Mouse (Mus musculus): ENCODE results near the gene Trim44. TPM values are rescaled to one million over a fixed set of nuclear protein-coding genes. Genes with fewer than 3 reads are reported as not detected.

The Trim44 gene
- polyA plus RNA-seq, 1 experiment from 2014 or later = 21.3 TPM

GRCm38 (mm10) chr2:102401352-102401692 lies 6.3 kb downstream of the Trim44 start:
- H3K4me2 ChIP-seq = peak overlapping the region; percentile 94
- no peaks in the 10 kb centered on the region for H3K27me3 ChIP-seq (replicated peaks)
- H3K27ac ChIP-seq = peak overlapping the region; percentile 89
- H3K9ac ChIP-seq = peak overlapping the region; percentile 81
- peak overlapping the region; percentile 69 for H3K4me3 ChIP-seq
- 35% methylated on average over 6 of the region's 6 CpGs for WGBS (ENCODE audit: insufficient replicate concordance)
- no peak for ATAC-seq
- H3K4me1 ChIP-seq = peaks cover 43% of the 10 kb centered on the region
- no peaks in the 10 kb centered on the region for H3K9me3 ChIP-seq (replicated peaks)
- H3K36me3 ChIP-seq = peaks cover 8% of the 10 kb centered on the region

DNA sequence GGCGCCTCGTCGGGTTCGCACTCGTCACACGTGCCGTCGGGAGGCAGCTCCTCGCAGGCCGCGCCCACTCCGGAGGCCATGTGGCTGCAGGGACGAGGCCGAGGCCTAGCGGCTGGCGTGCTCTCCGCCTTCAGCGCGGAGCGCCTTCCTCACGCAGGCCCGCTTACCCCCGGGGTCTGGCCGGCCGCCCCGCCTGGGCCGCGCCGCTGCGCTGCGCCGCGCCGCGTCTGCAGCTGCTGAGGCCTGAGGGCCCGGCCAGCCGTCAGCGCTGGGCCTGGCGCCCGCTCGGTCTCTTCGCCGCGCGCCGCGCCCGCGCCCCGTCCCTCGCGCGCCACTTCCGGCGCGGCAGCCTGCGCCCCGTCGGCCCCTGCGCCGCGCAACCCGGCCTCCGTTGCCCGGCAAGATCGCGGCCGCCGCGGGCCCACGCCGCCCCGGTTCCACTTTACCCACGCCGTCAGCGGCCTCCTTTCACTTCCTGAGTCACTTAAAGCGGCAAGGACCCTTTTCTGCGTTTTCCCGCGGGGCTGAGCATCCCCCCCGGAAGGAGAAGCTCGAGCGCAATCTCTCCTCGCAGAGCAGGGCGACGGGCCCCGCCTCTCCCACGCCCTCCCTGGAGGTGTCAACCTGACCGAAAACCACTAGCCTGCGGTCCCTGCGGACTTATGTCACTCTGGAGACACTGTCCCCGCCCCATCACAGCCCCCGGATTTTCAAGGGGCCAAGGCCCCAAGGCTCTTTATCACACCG lies 6.8 kb downstream of the Trim44 start:
- ATAC-seq = peak; percentile 92
- no peaks in the 10 kb centered on the region for H3K9me3 ChIP-seq (replicated peaks)
- peaks cover 8% of the 10 kb centered on the region for H3K36me3 ChIP-seq
- H3K27ac ChIP-seq = peak overlapping the region; percentile 89
- peak overlapping the region; percentile 81 for H3K9ac ChIP-seq
- WGBS (ENCODE audit: insufficient replicate concordance) = under 1% methylated on average over 87 of the region's 94 CpGs
- H3K4me1 ChIP-seq = peaks cover 43% of the 10 kb centered on the region
- H3K27me3 ChIP-seq (replicated peaks) = no peaks in the 10 kb centered on the region
- H3K4me3 ChIP-seq = peak overlapping the region; percentile 69
- H3K4me2 ChIP-seq = peak overlapping the region; percentile 94

GRCm38 (mm10) chr2:102399864-102400604 lies 7.6 kb downstream of the Trim44 start:
- H3K4me2 ChIP-seq = peak overlapping the region; percentile 94
- H3K27me3 ChIP-seq (replicated peaks) = no peaks in the 10 kb centered on the region
- peaks cover 8% of the 10 kb centered on the region for H3K36me3 ChIP-seq
- ATAC-seq = no peak
- peaks cover 43% of the 10 kb centered on the region for H3K4me1 ChIP-seq
- WGBS (ENCODE audit: insufficient replicate concordance) = 35% methylated on average over 48 of the region's 48 CpGs
- peak overlapping the region; percentile 89 for H3K27ac ChIP-seq
- peak overlapping the region; percentile 69 for H3K4me3 ChIP-seq
- H3K9ac ChIP-seq = peak overlapping the region; percentile 81
- no peaks in the 10 kb centered on the region for H3K9me3 ChIP-seq (replicated peaks)

DNA sequence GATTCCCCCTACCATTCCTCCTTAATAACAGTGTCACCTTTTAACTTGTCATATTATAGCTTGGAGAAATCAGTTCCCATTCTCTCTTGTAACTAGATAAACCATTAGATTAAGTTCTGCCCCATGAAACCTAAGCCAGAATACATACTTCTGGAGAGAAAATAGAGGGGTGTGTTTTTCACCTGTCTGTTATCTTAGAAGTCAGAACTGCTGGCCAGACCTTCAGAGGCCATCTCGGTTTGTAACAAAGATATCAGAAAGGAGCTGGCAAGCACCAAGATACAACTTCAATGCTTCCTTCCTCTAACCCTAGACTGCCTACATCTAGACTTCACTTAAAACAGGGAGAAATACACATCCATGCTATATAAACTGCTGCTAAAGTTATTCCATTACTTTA lies 11.1 kb downstream of the Trim44 start:
- 20% methylated on average over 1 of the region's 1 CpGs for whole genome bisulfite sequencing (ENCODE audit: insufficient replicate concordance)
- Histone ChIP-seq H3K27ac (no peak overlapping the region), H3K4me2 (no peak overlapping the region), H3K36me3 (peaks cover 18% of the 10 kb centered on the region), H3K4me1 (peaks cover 41% of the 10 kb centered on the region), H3K27me3 (replicated peaks) (no peaks in the 10 kb centered on the region), H3K9me3 (replicated peaks) (no peaks in the 10 kb centered on the region), H3K9ac (no peak overlapping the region), H3K4me3 (no peak overlapping the region)
- no peak for ATAC-seq

DNA sequence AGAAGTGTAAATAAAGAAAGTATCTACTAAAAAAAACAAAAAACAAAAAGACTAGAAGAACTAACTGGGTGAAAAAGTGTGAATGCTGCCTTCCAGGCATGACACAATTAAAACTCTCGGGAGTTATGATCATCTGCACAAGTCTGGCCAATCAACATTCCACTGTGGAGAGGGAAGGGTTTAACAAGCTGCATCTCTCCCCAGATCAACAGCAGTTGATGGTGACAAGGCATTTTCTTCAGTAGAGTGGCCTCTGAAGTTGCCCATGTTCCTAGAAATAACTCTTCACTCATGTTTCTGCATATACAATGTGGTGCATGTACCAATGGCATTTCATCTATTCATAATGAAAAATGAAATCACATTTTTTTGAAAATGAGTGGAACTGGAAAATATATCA lies 14.2 kb downstream of the Trim44 start:
- 74% methylated on average over 1 of the region's 1 CpGs for WGBS (ENCODE audit: insufficient replicate concordance)
- no peak for ATAC-seq
- peaks cover 12% of the 10 kb centered on the region; the same call in 1 of the 2 replicates for H3K36me3 ChIP-seq
- no peak overlapping the region for H3K9ac ChIP-seq
- no peaks in the 10 kb centered on the region for H3K9me3 ChIP-seq (replicated peaks)
- no peak overlapping the region for H3K27ac ChIP-seq
- H3K27me3 ChIP-seq (replicated peaks) = no peaks in the 10 kb centered on the region
- no peak overlapping the region for H3K4me3 ChIP-seq
- peaks cover 16% of the 10 kb centered on the region; the same call in 1 of the 2 replicates for H3K4me1 ChIP-seq
- no peak overlapping the region for H3K4me2 ChIP-seq

DNA sequence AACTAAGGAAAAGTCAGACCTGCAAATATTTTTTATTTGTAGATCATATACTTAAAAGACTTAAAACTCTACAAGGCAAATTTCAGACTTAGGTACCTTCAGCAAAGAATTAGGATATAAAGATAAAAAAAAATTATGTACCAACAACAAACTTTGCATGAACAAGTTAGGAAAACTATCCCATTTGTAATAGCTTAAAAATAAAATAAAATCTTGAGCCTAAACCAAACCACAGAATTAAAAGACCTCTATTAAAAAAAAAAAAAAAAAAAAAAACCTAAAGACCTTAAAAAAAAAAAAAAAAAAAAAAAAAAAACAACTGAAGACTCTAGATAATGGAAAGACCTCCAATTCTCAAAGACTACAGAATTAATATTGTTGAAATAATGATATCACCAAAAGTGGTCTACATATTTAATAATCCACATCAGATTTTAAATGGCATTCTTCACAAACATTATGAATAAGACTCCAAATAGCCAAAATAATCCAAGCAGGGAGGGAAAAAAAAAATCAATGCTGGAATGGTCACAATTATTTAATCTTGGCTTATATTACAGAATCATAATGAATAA lies 22.2 kb downstream of the Trim44 start:
- Histone ChIP-seq H3K4me2 (no peak overlapping the region), H3K27me3 (replicated peaks) (no peaks in the 10 kb centered on the region), H3K9ac (no peak overlapping the region), H3K27ac (no peak overlapping the region), H3K4me1 (peaks cover 27% of the 10 kb centered on the region), H3K4me3 (no peak overlapping the region), H3K36me3 (peaks cover 12% of the 10 kb centered on the region), H3K9me3 (replicated peaks) (no peaks in the 10 kb centered on the region)
- no peak for ATAC-seq

GRCm38 (mm10) chr2:102384496-102384895 lies 23.1 kb downstream of the Trim44 start:
- Histone ChIP-seq H3K9ac (no peak overlapping the region), H3K4me3 (no peak overlapping the region), H3K36me3 (peaks cover 15% of the 10 kb centered on the region), H3K9me3 (replicated peaks) (no peaks in the 10 kb centered on the region), H3K4me1 (peaks cover 27% of the 10 kb centered on the region), H3K27ac (no peak overlapping the region), H3K4me2 (no peak overlapping the region), H3K27me3 (replicated peaks) (no peaks in the 10 kb centered on the region)
- WGBS (ENCODE audit: insufficient replicate concordance) = 78% methylated on average over 1 of the region's 1 CpGs
- no peak for ATAC-seq

DNA sequence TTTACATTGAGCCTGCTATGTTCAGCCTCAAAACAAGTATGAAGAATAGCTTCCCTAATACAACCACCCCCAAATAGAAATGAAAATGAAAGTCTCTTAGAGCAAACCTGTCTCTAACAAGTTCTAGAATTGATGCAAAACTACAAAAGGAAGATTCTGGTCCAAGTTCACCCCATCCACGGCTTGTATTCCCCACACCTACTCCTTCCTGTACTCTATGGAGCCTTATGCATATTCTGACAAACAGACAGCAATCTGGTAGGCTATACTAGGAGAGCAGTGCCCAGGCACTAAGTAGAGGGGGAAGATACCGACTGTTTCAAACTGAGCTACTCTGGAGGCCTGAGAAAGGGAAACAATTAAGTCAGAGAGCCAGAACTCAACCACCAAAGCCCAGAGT lies 23.6 kb downstream of the Trim44 start:
- Histone ChIP-seq H3K27me3 (replicated peaks) (no peaks in the 10 kb centered on the region), H3K4me3 (no peak overlapping the region), H3K4me2 (no peak overlapping the region), H3K27ac (no peak overlapping the region), H3K9ac (no peak overlapping the region), H3K9me3 (replicated peaks) (no peaks in the 10 kb centered on the region), H3K36me3 (peaks cover 15% of the 10 kb centered on the region), H3K4me1 (peaks cover 27% of the 10 kb centered on the region)
- ATAC-seq = no peak
- WGBS (ENCODE audit: insufficient replicate concordance) = 37% methylated on average over 2 of the region's 2 CpGs

- ATAC-seq = no peak
- H3K36me3 ChIP-seq = peaks cover 15% of the 10 kb centered on the region
- no peak overlapping the region for H3K4me3 ChIP-seq
- H3K27ac ChIP-seq = no peak overlapping the region
- no peaks in the 10 kb centered on the region for H3K27me3 ChIP-seq (replicated peaks)
- 72% methylated on average over 3 of the region's 3 CpGs for WGBS (ENCODE audit: insufficient replicate concordance)
- H3K9ac ChIP-seq = no peak overlapping the region
- no peaks in the 10 kb centered on the region for H3K9me3 ChIP-seq (replicated peaks)
- H3K4me1 ChIP-seq = peaks cover 27% of the 10 kb centered on the region
- H3K4me2 ChIP-seq = no peak overlapping the region
Measured at GRCm38 (mm10) chr2:102383069-102383834, 24.4 kb downstream of the Trim44 start.

GRCm38 (mm10) chr2:102382519-102382918 lies 25.1 kb downstream of the Trim44 start:
- H3K4me3 ChIP-seq = no peak overlapping the region
- H3K9me3 ChIP-seq (replicated peaks) = no peaks in the 10 kb centered on the region
- ATAC-seq = no peak
- H3K9ac ChIP-seq = no peak overlapping the region
- H3K4me2 ChIP-seq = no peak overlapping the region
- peaks cover 12% of the 10 kb centered on the region for H3K36me3 ChIP-seq
- 53% methylated on average over 3 of the region's 3 CpGs for WGBS (ENCODE audit: insufficient replicate concordance)
- H3K27me3 ChIP-seq (replicated peaks) = no peaks in the 10 kb centered on the region
- H3K27ac ChIP-seq = no peak overlapping the region
- peaks cover 27% of the 10 kb centered on the region for H3K4me1 ChIP-seq

DNA sequence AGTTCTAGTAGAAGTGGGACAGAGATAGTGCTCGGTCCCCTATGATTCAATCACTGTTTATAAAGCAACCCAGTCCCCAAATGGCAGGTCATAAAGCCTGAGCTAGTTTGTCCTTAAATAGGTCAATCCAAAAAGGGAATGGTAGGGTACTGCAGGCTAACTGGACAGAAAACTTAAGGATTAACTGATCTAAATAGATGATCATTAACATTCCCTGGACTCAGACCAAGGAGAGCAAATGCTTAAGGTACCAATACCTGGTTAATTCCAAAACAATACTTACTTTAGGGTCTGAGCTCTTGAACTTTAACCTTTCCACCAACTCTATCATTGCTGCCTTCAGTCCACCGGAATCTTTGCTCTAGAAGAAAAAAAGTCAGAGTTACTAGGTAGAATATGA lies 27.0 kb downstream of the Trim44 start:
- Histone ChIP-seq H3K4me1 (peaks cover 27% of the 10 kb centered on the region), H3K9me3 (replicated peaks) (no peaks in the 10 kb centered on the region), H3K27ac (no peak overlapping the region), H3K4me2 (no peak overlapping the region), H3K4me3 (no peak overlapping the region), H3K36me3 (peaks cover 14% of the 10 kb centered on the region), H3K9ac (no peak overlapping the region), H3K27me3 (replicated peaks) (no peaks in the 10 kb centered on the region)
- 78% methylated on average over 2 of the region's 2 CpGs for WGBS (ENCODE audit: insufficient replicate concordance)
- no peak for ATAC-seq

DNA sequence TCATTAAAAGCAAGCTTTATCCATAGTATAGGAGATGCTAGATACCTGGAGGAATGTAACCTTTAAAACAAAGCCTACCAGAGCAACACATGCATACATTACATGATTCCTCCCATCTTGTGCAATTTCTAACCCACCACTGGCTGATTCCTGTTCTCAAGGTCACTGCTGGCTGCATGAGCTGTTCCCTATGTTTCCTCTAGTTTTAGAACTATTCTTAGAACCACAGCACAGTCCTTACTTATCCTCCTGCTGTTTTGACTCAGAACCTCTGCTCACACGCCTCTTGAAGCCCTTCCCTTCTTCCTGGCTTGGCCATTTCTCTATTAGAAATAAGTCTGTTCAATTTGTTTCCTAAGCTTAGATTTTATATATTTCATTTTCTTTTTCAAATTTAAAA lies 28.7 kb downstream of the Trim44 start:
- H3K4me1 ChIP-seq = peaks cover 17% of the 10 kb centered on the region
- H3K4me2 ChIP-seq = no peak overlapping the region
- ATAC-seq = no peak
- H3K9me3 ChIP-seq (replicated peaks) = no peaks in the 10 kb centered on the region
- no peak overlapping the region for H3K4me3 ChIP-seq
- peaks cover 14% of the 10 kb centered on the region for H3K36me3 ChIP-seq
- no peak overlapping the region for H3K9ac ChIP-seq
- H3K27ac ChIP-seq = no peak overlapping the region
- whole genome bisulfite sequencing (ENCODE audit: insufficient replicate concordance) = 57% methylated on average over 1 of the region's 1 CpGs
- no peaks in the 10 kb centered on the region for H3K27me3 ChIP-seq (replicated peaks)

Measured in liver, embryonic 12.5 days (tissue).